Mouse (Mus musculus) MEL (cell line): Measurements from ENCODE around the gene Olfr10. TPM values are rescaled to one million over a fixed set of nuclear protein-coding genes. Genes with fewer than 3 reads are reported as not detected.
A peak's percentile ranks its signal among the peaks of the same experiment; 100 is the strongest.
"Not testable (repeated sequence)": the region's sequence is repeated elsewhere in the genome, so short reads cannot be mapped to it uniquely, and the experiment has no call there.

Source experiments
- DNase-seq: peaks from one replicate; pipeline ENCODE4 v3.0.0; 2011; ENCODE audit warnings: low read depth, low spot score
- H3K27ac ChIP-seq: 2 replicates; pipeline ENCODE4 v1.5.1; 2012; ENCODE audit warnings: low read depth, mild to moderate bottlenecking, control low read depth, low read length, moderate library complexity; ENCODE audit not compliant: control insufficient read depth
- H3K27me3 ChIP-seq, 2 experiments: fragments of 150-350 bp in 1 of 2; sonication (generic) in 1 of 2; 2 replicates each; pipeline ENCODE4 v1.6.1; 2012; ENCODE audit warnings: low read length in 2 of 2, mild to moderate bottlenecking in 2 of 2, improper control_type of control experiment in 1 of 2, moderate library complexity in 1 of 2; ENCODE audit not compliant: insufficient read depth in 2 of 2, control insufficient read depth in 1 of 2
- H3K36me3 ChIP-seq, 2 experiments: 2 replicates each; pipeline ENCODE4 v1.6.1; 2012 to 2014; ENCODE audit warnings: low read length in 2 of 2, improper control_type of control experiment in 1 of 2, inconsistent platforms in 1 of 2, mild to moderate bottlenecking in 1 of 2; ENCODE audit not compliant: insufficient read depth in 2 of 2, control insufficient read depth in 1 of 2
- H3K4me1 ChIP-seq, 2 experiments: fragments of 150-350 bp in 1 of 2; sonication (generic) in 1 of 2; 2 replicates each; pipeline ENCODE4 v1.6.1; 2012; ENCODE audit warnings: low read length in 2 of 2, improper control_type of control experiment in 1 of 2, mild to moderate bottlenecking in 1 of 2; ENCODE audit not compliant: insufficient read depth in 2 of 2, control insufficient read depth in 1 of 2
- H3K4me3 ChIP-seq, 2 experiments: fragments of 150-350 bp in 1 of 2; sonication (generic) in 1 of 2; 2 replicates each; pipeline ENCODE4 v1.5.1; 2012; ENCODE audit warnings: low read depth in 2 of 2, low read length in 2 of 2, mild to moderate bottlenecking in 2 of 2, moderate library complexity in 2 of 2, control low read depth in 1 of 2, improper control_type of control experiment in 1 of 2; ENCODE audit not compliant: control insufficient read depth in 1 of 2, insufficient read depth in 1 of 2
- H3K79me2 ChIP-seq: 2 replicates; pipeline ENCODE4 v1.6.1; 2012; ENCODE audit warnings: mild to moderate bottlenecking, low read length, moderate library complexity; ENCODE audit not compliant: control insufficient read depth, poor library complexity, insufficient read depth
- H3K9ac ChIP-seq: 2 replicates; pipeline ENCODE4 v1.6.1; 2012; ENCODE audit warnings: low read depth, mild to moderate bottlenecking, control low read depth, low read length, moderate library complexity; ENCODE audit not compliant: control insufficient read depth, poor library complexity, severe bottlenecking
- H3K9me3 ChIP-seq: fragments of 150-350 bp; sonication (generic); replicated peaks from 2 replicates; pipeline ENCODE4 v1.6.1; 2012; ENCODE audit warnings: mild to moderate bottlenecking, low read length, improper control_type of control experiment, moderate library complexity; ENCODE audit not compliant: insufficient read depth
- BHLHE40 ChIP-seq: IDR thresholded peaks from 2 replicates; pipeline ENCODE4 v1.6.1; 2012; ENCODE audit warnings: low read depth, mild to moderate bottlenecking, inconsistent platforms, low read length, improper control_type of control experiment, borderline replicate concordance
- CHD2 ChIP-seq: IDR thresholded peaks from 2 replicates; pipeline ENCODE4 v1.6.1; 2011; ENCODE audit warnings: low read length, improper control_type of control experiment
- CTCF ChIP-seq, 3 experiments: IDR thresholded peaks in 2 of 3; conservative IDR thresholded peaks in 1 of 3; 2 replicates each; pipeline ENCODE4 v1.5.1; 2011 to 2012; ENCODE audit warnings: low read length in 3 of 3, low read depth in 2 of 3, mild to moderate bottlenecking in 2 of 3, improper control_type of control experiment in 1 of 3, inconsistent platforms in 1 of 3, mixed read lengths in 1 of 3, moderate library complexity in 1 of 3; ENCODE audit not compliant: control insufficient read depth in 1 of 3, insufficient read depth in 1 of 3, poor library complexity in 1 of 3, severe bottlenecking in 1 of 3
- E2F4 ChIP-seq: IDR thresholded peaks from 2 replicates; pipeline ENCODE4 v1.6.1; 2011; ENCODE audit warnings: low read depth, low read length, improper control_type of control experiment, borderline replicate concordance
- ELF1 ChIP-seq: IDR thresholded peaks from 2 replicates; pipeline ENCODE4 v1.6.1; 2014; ENCODE audit warnings: low read depth, mild to moderate bottlenecking, inconsistent platforms, low read length, improper control_type of control experiment, moderate library complexity
- EP300 ChIP-seq, 2 experiments: IDR thresholded peaks; 2 replicates each; pipeline ENCODE4 v1.6.1; 2011; ENCODE audit warnings: improper control_type of control experiment in 2 of 2, low read length in 2 of 2, low read depth in 1 of 2, mild to moderate bottlenecking in 1 of 2
- ETS1 ChIP-seq: IDR thresholded peaks from 2 replicates; pipeline ENCODE4 v1.6.1; 2012; ENCODE audit warnings: low read depth, mild to moderate bottlenecking, inconsistent platforms, low read length, improper control_type of control experiment, moderate library complexity
- GABPA ChIP-seq: IDR thresholded peaks from 2 replicates; pipeline ENCODE4 v1.6.1; 2012; ENCODE audit warnings: low read depth, mild to moderate bottlenecking, inconsistent platforms, low read length, improper control_type of control experiment, moderate library complexity
- GATA1 ChIP-seq: IDR thresholded peaks from 2 replicates; pipeline ENCODE4 v1.6.1; 2011; ENCODE audit warnings: low read depth, low read length, improper control_type of control experiment
- KAT2A ChIP-seq: conservative IDR thresholded peaks from 2 replicates; pipeline ENCODE4 v1.6.1; 2012; ENCODE audit warnings: low read depth, low read length, improper control_type of control experiment, inconsistent platforms
- MAFK ChIP-seq: IDR thresholded peaks from 2 replicates; pipeline ENCODE4 v1.6.1; 2011; ENCODE audit warnings: low read depth, mild to moderate bottlenecking, low read length, improper control_type of control experiment, borderline replicate concordance
- MXI1 ChIP-seq: IDR thresholded peaks from 2 replicates; pipeline ENCODE4 v1.6.1; 2011; ENCODE audit warnings: mild to moderate bottlenecking, low read depth, low read length, improper control_type of control experiment
- MYB ChIP-seq: IDR thresholded peaks from 2 replicates; pipeline ENCODE4 v1.6.1; 2011; ENCODE audit warnings: mild to moderate bottlenecking, low read depth, low read length, improper control_type of control experiment
- MYC ChIP-seq: IDR thresholded peaks from 2 replicates; pipeline ENCODE4 v1.6.1; 2011; ENCODE audit warnings: low read depth, mild to moderate bottlenecking, low read length, improper control_type of control experiment, moderate library complexity
- NRF1 ChIP-seq: IDR thresholded peaks from 2 replicates; pipeline ENCODE4 v1.6.1; 2014; ENCODE audit warnings: low read depth, mild to moderate bottlenecking, inconsistent platforms, low read length, improper control_type of control experiment, moderate library complexity; ENCODE audit not compliant: poor library complexity, insufficient read depth, severe bottlenecking
- POLR2AphosphoS2 ChIP-seq: IDR thresholded peaks from 2 replicates; pipeline ENCODE4 v1.6.1; 2011; ENCODE audit warnings: low read length, improper control_type of control experiment
- SIN3A ChIP-seq: IDR thresholded peaks from 2 replicates; pipeline ENCODE4 v1.6.1; 2012; ENCODE audit warnings: low read length, improper control_type of control experiment, inconsistent platforms
- SMC3 ChIP-seq: IDR thresholded peaks from 2 replicates; pipeline ENCODE4 v1.6.1; 2011; ENCODE audit warnings: low read depth, low read length, improper control_type of control experiment
- USF1 ChIP-seq: IDR thresholded peaks from 2 replicates; pipeline ENCODE4 v1.6.1; 2014; ENCODE audit warnings: low read depth, mild to moderate bottlenecking, inconsistent platforms, low read length, improper control_type of control experiment, moderate library complexity
- USF2 ChIP-seq, 2 experiments: IDR thresholded peaks; 2 replicates each; pipeline ENCODE4 v1.6.1; 2011 to 2012; ENCODE audit warnings: improper control_type of control experiment in 2 of 2, low read length in 2 of 2, borderline replicate concordance in 1 of 2, inconsistent platforms in 1 of 2, low read depth in 1 of 2, mild to moderate bottlenecking in 1 of 2; ENCODE audit not compliant: insufficient read depth in 1 of 2
- ZC3H11A ChIP-seq: IDR thresholded peaks from 2 replicates; pipeline ENCODE4 v1.6.1; 2012; ENCODE audit warnings: low read depth, mild to moderate bottlenecking, inconsistent platforms, low read length, improper control_type of control experiment
- ZKSCAN1 ChIP-seq: IDR thresholded peaks from 2 replicates; pipeline ENCODE4 v1.6.1; 2012; ENCODE audit warnings: low read depth, mild to moderate bottlenecking, inconsistent platforms, low read length, improper control_type of control experiment, moderate library complexity
- ZMIZ1 ChIP-seq: IDR thresholded peaks from 2 replicates; pipeline ENCODE4 v1.6.1; 2012; ENCODE audit warnings: low read depth, mild to moderate bottlenecking, inconsistent platforms, low read length, improper control_type of control experiment, moderate library complexity
- polyA plus RNA-seq, 2 experiments: library from polyadenylated mRNA; stranded (reverse) in 1 of 2; unstranded in 1 of 2; fragments of >175 nt in 1 of 2; fragments of >200 nt in 1 of 2; gene quantifications; 2 replicates each; pipeline versions ENCODE4 v1.2.1 to v1.2.4; 2012; ENCODE audit warnings: low replicate concordance in 2 of 2, low read depth in 1 of 2; ENCODE audit not compliant: insufficient read length in 2 of 2, insufficient read depth in 1 of 2, missing spikeins in 1 of 2
- total RNA-seq: library from RNA; depleted of rRNA; stranded (reverse); fragments of 300-350 nt; gene quantifications from 2 replicates; pipeline ENCODE4 v1.2.3, GENCODE M21; 2012

Olfr10 gene
- total and polyA plus RNA-seq, 3 experiments, result not detected

DNA sequence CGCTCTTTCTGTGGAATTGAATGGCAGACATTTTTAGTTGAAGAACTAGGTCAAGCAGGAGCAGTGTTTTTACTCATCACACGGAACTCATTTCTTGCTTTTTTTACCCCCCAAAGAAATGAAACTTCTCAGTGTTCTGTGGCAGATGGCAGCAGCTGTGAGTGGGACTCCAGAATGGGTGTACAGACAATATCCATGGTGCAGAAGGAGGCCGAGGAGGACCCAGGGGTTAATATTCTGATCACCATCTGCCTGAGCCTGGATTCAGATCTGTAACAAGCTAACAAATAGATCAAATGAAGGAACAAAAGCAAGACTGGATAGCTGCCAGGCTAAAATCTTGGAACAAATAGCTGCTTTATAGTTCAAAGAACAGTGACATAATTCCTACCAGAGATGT is 11.8 kb upstream of the Olfr10 start:
- Histone ChIP-seq H3K27me3 (peaks cover 9 to 10% of the 10 kb centered on the region in 2 experiments), H3K36me3 (no peaks in the 10 kb centered on the region), H3K4me1 (no peaks in the 10 kb centered on the region), H3K9ac (no peak overlapping the region), H3K27ac (no peak overlapping the region), H3K9me3 (no peaks in the 10 kb centered on the region), H3K79me2 (no peaks in the 10 kb centered on the region), H3K4me3 (no peak overlapping the region)
- TF ChIP-seq ZKSCAN1 (no peak), KAT2A (no peak), MAFK (no peak), MYC (no peak), USF2 (IDR thresholded peaks at IDR 0.05; ENCODE audit: borderline replicate concordance in 1 of 2, insufficient read depth in 1 of 2, low read depth in 1 of 2, low read length in 2 of 2) (no peak), MYB (no peak), ZC3H11A (no peak)
- no peak for DNase-seq

GRCm38 (mm10) chr11:49308547-49308946 is 4.0 kb downstream of the Olfr10 start:
- H3K9ac ChIP-seq, H3K4me1 ChIP-seq, H3K9me3 ChIP-seq, H3K27me3 ChIP-seq, H3K36me3 ChIP-seq, H3K27ac ChIP-seq, H3K4me3 ChIP-seq, H3K79me2 ChIP-seq: not testable (repeated sequence)
- DNase-seq, result peak; percentile 18

DNA sequence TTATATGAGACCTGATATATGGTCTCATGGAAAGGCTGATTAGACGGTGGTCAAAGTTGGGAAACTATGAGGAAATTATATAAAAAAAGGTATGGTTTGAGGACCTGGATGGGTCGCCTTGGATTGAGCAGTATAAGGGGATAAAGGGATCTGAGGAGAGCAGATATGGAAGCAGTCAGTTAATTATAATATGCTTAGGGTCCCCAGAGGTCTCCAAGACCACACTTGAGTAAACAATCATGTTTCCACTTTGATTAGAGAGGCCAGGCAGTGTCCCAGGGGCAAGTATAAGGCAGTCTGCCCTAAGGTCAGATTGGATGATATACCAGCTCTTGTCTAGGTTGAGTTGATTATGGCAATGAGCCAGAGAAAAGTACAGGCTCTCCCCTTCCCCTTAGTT is 17.9 kb downstream of the Olfr10 start, which contains the start of gene Olfr1391:
Gene Olfr1391, plus strand, starts transcription at position 301 of the 400 bp plus-strand sequence.
- Histone ChIP-seq H3K9me3 (no peaks in the 10 kb centered on the region), H3K36me3 (no peaks in the 10 kb centered on the region), H3K4me1 (no peaks in the 10 kb centered on the region), H3K4me3 (no peak within 1 kb of the TSS), H3K79me2 (no peaks in the 10 kb centered on the region)
- no peak for TF ChIP-seq CHD2
- no peak for TF ChIP-seq MXI1
- TF ChIP-seq MYC, result no peak
- TF ChIP-seq ZMIZ1, result no peak
- no peak for TF ChIP-seq USF2 (IDR thresholded peaks at IDR 0.05; ENCODE audit: borderline replicate concordance in 1 of 2, insufficient read depth in 1 of 2, low read depth in 1 of 2, low read length in 2 of 2)
- no peak for TF ChIP-seq MAFK
- TF ChIP-seq ZKSCAN1, result no peak
- no peak for TF ChIP-seq EP300 (IDR thresholded peaks at IDR 0.05; ENCODE audit: low read depth in 1 of 2, low read length in 2 of 2)
- TF ChIP-seq NRF1, result no peak
- no peak for TF ChIP-seq BHLHE40
- no peak for TF ChIP-seq GABPA
- TF ChIP-seq CTCF (IDR thresholded peaks at IDR 0.05 in 2 of 3, conservative IDR thresholded peaks at IDR 0.05 in 1 of 3; ENCODE audit: control insufficient read depth in 1 of 3, insufficient read depth in 1 of 3, low read depth in 2 of 3, low read length in 3 of 3, poor library complexity in 1 of 3, severe bottlenecking in 1 of 3), result no peak
- no peak for TF ChIP-seq SMC3
- TF ChIP-seq GATA1, result no peak
- no peak for TF ChIP-seq POLR2AphosphoS2
- TF ChIP-seq SIN3A, result no peak
- TF ChIP-seq ELF1, result no peak
- TF ChIP-seq ETS1, result no peak
- TF ChIP-seq USF1, result no peak
- TF ChIP-seq E2F4, result no peak
- TF ChIP-seq, all 39 proteins: peak for 0
- DNase-seq, result no peak
- Histone ChIP-seq H3K27ac (no peak within 1 kb of the TSS), H3K9ac (no peak within 1 kb of the TSS), H3K27me3 (no peaks in the 10 kb centered on the region)
